Mouse (Mus musculus) midbrain, embryonic 12.5 days (tissue): ENCODE measurements around the gene Isca1. TPM values are rescaled to one million over a fixed set of nuclear protein-coding genes. Genes with fewer than 3 reads are reported as not detected.
A peak's percentile ranks its signal among the peaks of the same experiment; 100 is the strongest.

Experiments
- ATAC-seq: fragments of 200-750 bp; cut with Nextera tagmentation; 2 replicates; pipeline ENCODE4 v1.8.0; 2017; ENCODE audit warnings: low read depth, moderate TSS enrichment, moderate library complexity; ENCODE audit not compliant: low FRiP score
- H3K27ac ChIP-seq: fragments of 300-500 bp; sonication (generic); replicated peaks from 2 replicates; pipeline ENCODE4 v1.5.1; 2016; ENCODE audit warnings: mild to moderate bottlenecking
- H3K27me3 ChIP-seq: fragments of 300-500 bp; sonication (generic); 2 replicates; pipeline ENCODE4 v1.6.1; 2016; ENCODE audit warnings: mild to moderate bottlenecking
- H3K36me3 ChIP-seq: fragments of 300-500 bp; sonication (generic); 2 replicates; pipeline ENCODE4 v1.6.1; 2016
- H3K4me1 ChIP-seq: fragments of 300-500 bp; sonication (generic); 2 replicates; pipeline ENCODE4 v1.6.1; 2016
- H3K4me2 ChIP-seq: fragments of 300-500 bp; sonication (generic); replicated peaks from 2 replicates; pipeline ENCODE4 v1.6.1; 2016; ENCODE audit warnings: mild to moderate bottlenecking, moderate library complexity
- H3K4me3 ChIP-seq: fragments of 300-500 bp; sonication (generic); 2 replicates; pipeline ENCODE4 v1.5.1; 2016; ENCODE audit warnings: mild to moderate bottlenecking
- H3K9ac ChIP-seq: fragments of 300-500 bp; sonication (generic); replicated peaks from 2 replicates; pipeline ENCODE4 v1.6.1; 2016; ENCODE audit warnings: mild to moderate bottlenecking, moderate library complexity
- H3K9me3 ChIP-seq: fragments of 300-500 bp; sonication (generic); 2 replicates; pipeline ENCODE4 v1.6.1; 2016; ENCODE audit warnings: mild to moderate bottlenecking
- WGBS: fragments of 180-500 bp; shearing (Covaris S2); methylation state at CpG from one replicate; pipeline ENCODE4 v1.1.7; 2016; 5-methylcytosine and 5-hydroxymethylcytosine counted together
- polyA plus RNA-seq: library from polyadenylated mRNA; unstranded; fragments of >200 nt; fragmentation: Nextera tagmentation; extraction: Ambion mirVana; gene quantifications from 2 replicates; pipeline ENCODE4 v1.2.1, GENCODE M21; 2016

Gene Isca1
- polyA plus RNA-seq, 1 experiment from 2014 or later, result 131 TPM

DNA sequence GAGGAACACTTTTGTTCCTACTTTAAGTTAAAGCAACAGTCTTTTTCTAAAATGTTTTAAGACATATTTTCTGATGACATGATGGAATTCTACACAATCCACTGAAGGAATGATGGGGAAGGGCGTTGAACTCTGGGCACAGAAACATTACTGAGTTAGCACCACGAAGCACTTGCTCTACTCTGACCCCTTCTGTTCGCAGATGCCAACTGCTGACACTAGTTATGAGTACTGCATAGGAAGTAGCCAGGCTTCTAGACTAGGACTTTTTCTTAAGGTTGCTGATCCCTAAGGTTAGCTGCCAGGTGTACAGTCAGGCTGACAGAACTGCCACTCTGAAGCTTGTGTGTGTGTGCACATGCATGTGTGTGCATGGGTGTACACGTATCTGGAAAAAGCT is 9.6 kb upstream of the Isca1 start:
- H3K27me3 ChIP-seq, result no peaks in the 10 kb centered on the region
- H3K4me3 ChIP-seq, result no peak overlapping the region
- H3K9me3 ChIP-seq, result no peaks in the 10 kb centered on the region
- no peaks in the 10 kb centered on the region for H3K4me1 ChIP-seq
- peaks cover 91% of the 10 kb centered on the region for H3K36me3 ChIP-seq
- no peak overlapping the region for H3K4me2 ChIP-seq
- H3K27ac ChIP-seq, result no peak overlapping the region
- ATAC-seq, result no peak
- no peak overlapping the region for H3K9ac ChIP-seq
- 90% methylated on average over 4 of the region's 4 CpGs for WGBS

DNA sequence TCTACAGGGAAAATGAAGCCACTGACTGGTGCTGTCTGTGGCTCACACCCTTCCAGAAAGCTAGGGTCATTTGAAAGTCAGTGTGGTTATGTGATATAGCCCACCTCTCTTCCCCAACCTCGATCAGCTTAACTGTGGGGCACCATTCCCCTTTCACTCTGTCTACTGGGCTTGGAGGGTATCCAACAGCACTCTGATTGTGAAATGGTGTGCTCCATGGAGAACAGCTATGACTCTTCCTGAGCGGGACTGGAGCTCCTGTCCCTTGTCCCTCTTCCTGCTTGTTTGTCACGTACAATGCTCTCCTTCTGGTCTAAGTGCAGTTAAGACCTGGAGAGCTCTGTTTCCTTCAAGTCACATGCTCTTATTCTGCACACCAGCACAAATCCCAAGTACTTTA is 5.6 kb upstream of the Isca1 start:
- WGBS, result 97% methylated on average over 3 of the region's 3 CpGs

DNA sequence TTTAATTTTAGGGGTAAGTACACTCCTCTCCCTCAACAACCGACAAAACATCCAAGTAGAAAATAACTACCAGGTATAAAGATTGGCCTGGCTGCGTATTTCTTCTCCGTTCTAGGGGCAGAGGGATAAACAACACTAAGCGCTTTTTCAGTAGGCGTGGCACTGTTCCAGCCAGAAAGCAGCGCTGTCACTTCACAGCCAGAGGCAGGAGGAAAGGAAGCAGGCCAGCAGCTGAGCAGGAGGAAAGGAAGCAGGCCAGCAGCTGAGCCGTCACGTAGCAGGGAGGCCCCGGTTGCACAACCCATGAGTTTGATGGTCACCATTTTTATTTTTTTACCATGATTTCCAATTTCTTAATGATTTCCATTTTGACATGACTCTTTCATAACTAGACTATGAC is 1.6 kb upstream of the Isca1 start:
- 73% methylated on average over 9 of the region's 9 CpGs for WGBS
- Histone ChIP-seq H3K9ac (peak overlapping the region; percentile 69; the same call in 1 of the 2 replicates), H3K9me3 (no peaks in the 10 kb centered on the region), H3K4me1 (peaks cover 32% of the 10 kb centered on the region), H3K4me3 (no peak overlapping the region), H3K27me3 (no peaks in the 10 kb centered on the region), H3K4me2 (peak overlapping the region; percentile 79; the same call in 1 of the 2 replicates), H3K36me3 (peaks cover 31% of the 10 kb centered on the region), H3K27ac (peak overlapping the region; percentile 97)
- ATAC-seq, result no peak

More for the DNA sequence above, 5.6 kb upstream of the Isca1 start:
- ATAC-seq, result no peak
- Histone ChIP-seq H3K4me3 (no peak overlapping the region), H3K4me2 (no peak overlapping the region), H3K27ac (no peak overlapping the region), H3K27me3 (no peaks in the 10 kb centered on the region), H3K36me3 (peaks cover 65% of the 10 kb centered on the region), H3K4me1 (peaks cover 6% of the 10 kb centered on the region), H3K9me3 (no peaks in the 10 kb centered on the region), H3K9ac (no peak overlapping the region)

DNA sequence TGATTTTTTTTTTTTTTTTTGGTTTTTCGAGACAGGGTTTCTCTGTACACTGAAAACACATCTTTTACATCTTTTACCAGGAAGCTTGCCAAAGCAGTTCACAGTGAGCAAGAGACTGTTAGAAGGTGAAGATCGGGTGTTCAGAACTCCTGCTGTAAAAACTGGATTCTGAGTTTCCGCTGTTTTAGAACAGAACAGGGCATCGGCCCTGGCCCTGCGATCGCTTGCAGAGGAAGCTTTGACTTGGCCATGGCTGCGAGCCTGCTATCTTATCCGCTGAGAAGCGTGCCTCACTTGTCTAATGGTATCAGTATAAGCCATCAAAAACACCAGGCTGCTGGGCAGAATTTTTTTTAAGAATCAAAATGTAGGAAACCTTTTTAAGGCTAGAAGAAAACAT is 1.2 kb upstream of the Isca1 start:
- Histone ChIP-seq H3K27me3 (no peaks in the 10 kb centered on the region), H3K4me3 (peak overlapping the region; percentile 85), H3K4me2 (peak overlapping the region; percentile 79), H3K36me3 (peaks cover 26% of the 10 kb centered on the region), H3K4me1 (peaks cover 36% of the 10 kb centered on the region), H3K9me3 (no peaks in the 10 kb centered on the region), H3K27ac (peak overlapping the region; percentile 97), H3K9ac (peak overlapping the region; percentile 69; the same call in 1 of the 2 replicates)
- WGBS, result 74% methylated on average over 9 of the region's 9 CpGs
- no peak for ATAC-seq

DNA sequence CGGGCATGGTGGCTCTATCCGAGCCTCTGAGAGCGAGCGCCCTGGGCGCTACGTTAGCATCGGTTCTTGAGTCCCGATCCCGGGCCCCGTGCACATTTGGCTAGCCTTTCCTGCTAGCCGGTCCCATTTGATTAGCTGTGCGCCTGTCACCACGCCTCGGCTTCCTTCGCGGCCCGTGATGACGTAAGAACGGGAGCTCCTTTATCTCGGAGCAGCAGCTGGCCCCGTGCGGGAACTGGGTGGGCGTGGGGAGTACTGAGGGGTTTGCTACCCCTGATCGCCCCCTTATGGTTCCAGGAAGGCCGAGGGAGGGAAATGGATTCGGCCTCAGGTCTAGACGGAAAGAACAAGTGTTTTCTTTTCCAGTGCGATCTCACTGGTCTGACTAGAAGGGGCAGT is 553 bp upstream of the Isca1 start:
- peak overlapping the region; percentile 79 for H3K4me2 ChIP-seq
- WGBS, result under 1% methylated on average over 28 of the region's 28 CpGs
- ATAC-seq, result peak; percentile 87
- peak overlapping the region; percentile 85 for H3K4me3 ChIP-seq
- H3K27ac ChIP-seq, result peak overlapping the region; percentile 97
- H3K9ac ChIP-seq, result peak overlapping the region; percentile 69
- H3K4me1 ChIP-seq, result peaks cover 37% of the 10 kb centered on the region
- H3K27me3 ChIP-seq, result no peaks in the 10 kb centered on the region
- no peaks in the 10 kb centered on the region for H3K9me3 ChIP-seq
- peaks cover 20% of the 10 kb centered on the region for H3K36me3 ChIP-seq

DNA sequence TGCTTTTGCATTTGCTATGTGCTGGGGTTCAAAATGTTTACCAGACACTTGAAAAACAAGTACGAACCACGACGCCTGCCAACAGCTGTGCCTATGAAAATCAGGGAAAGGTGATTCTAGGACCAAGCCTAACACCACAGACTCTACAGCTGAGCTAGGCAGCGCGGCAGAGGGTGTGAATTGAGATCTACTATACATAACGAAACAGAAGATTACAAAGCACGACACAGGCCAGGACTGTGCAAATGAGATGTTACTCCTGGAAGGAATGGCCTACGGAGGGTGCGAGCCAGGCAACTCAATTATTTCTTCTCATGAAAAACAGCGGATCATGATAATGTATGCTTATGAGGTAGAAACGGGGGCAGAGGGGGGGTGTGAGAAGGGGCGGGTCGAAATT is 1.1 kb downstream of the Isca1 start:
- H3K27ac ChIP-seq, result no peak overlapping the region
- peak overlapping the region; percentile 79 for H3K4me2 ChIP-seq
- H3K4me1 ChIP-seq, result peaks cover 37% of the 10 kb centered on the region
- peak overlapping the region; percentile 85 for H3K4me3 ChIP-seq
- peaks cover 10% of the 10 kb centered on the region; the same call in 1 of the 2 replicates for H3K36me3 ChIP-seq
- no peaks in the 10 kb centered on the region for H3K9me3 ChIP-seq
- peak overlapping the region; percentile 83 for H3K9ac ChIP-seq
- WGBS, result 40% methylated on average over 13 of the region's 13 CpGs
- no peak for ATAC-seq
- H3K27me3 ChIP-seq, result no peaks in the 10 kb centered on the region

DNA sequence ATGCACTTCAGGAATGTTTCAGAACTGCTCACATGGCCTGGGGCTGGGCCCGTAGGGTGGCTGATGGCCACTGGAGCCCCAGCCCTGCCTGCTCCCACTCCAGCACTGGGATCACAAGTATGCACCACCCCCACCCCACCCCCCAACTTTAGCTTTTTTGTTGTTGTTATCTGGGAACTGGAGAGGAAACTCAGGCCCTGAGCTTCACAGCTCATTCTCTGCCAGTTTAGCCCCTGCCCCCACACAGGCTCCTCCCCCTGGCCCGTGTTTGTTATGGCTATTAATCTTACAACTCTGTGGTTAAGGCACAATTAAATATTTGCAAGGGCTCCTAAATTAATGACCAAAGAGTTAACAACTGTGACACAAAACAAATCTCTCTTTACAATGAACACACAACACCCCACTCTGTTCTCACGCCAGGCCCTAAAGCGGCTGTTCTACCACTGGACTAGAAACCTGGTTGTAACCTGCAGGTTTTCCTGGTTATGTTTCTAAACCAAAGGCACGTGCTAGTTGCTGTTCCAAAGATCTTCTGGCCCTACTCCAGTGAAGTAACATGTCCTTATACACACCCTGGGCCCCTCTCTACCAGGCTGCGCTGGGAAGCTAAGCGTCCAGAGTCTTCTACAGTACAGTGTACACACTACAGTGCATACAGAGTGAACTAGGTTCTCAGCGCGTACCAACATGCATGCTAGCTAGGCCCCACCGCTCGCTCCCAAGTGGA is 2.7 kb downstream of the Isca1 start:
- WGBS, result 84% methylated on average over 11 of the region's 11 CpGs
- Histone ChIP-seq H3K4me2 (0 out of 2 replicates have a peak overlapping the region, but pooled peaks have one; percentile 11), H3K4me3 (no peak overlapping the region), H3K4me1 (peaks cover 37% of the 10 kb centered on the region), H3K9me3 (no peaks in the 10 kb centered on the region), H3K36me3 (peaks cover 6% of the 10 kb centered on the region), H3K27me3 (no peaks in the 10 kb centered on the region), H3K27ac (no peak overlapping the region), H3K9ac (no peak overlapping the region)
- no peak for ATAC-seq

DNA sequence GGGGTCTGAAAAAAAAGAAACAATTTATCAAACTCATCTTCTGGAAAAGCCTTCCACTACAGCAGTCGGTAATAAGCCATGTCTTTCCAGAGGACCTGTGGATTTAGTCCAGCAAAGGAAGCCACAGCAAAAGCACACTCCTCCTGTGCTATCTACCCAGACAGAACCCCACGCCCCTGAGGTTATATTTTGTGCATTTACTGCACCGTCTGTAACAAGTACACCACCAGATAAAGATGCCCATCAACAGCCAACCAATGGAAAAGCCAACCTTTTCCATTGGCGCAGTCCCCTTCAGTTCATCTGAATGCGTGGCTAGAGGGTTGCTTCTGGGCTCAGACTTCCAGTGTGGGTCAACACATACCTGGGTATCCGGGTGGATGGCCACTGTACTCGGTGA is 6.8 kb downstream of the Isca1 start:
- H3K36me3 ChIP-seq, result peaks cover 40% of the 10 kb centered on the region

DNA sequence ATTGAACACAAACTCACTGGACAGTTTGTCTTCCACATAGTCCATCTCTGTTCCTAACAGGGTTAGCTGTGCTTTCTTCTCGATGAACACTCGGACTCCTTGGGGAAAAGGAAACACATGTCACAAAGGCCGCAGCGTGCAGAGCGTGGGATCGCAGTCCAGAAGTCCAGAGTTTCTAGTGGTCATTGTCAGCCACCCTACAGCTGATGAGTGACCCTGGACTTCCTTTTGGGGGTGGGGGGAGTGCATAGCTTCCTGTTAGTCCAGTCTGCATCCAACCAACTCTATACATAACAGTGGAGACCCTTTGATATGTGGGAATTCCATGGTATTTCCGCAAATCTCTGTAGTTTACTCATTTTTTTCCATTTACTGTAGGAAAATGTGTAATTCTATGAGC is 12.7 kb downstream of the Isca1 start:
- ATAC-seq, result no peak
- peaks cover 53% of the 10 kb centered on the region for H3K36me3 ChIP-seq

More for the DNA sequence above, 6.8 kb downstream of the Isca1 start:
- no peak overlapping the region for H3K27ac ChIP-seq
- no peak overlapping the region for H3K9ac ChIP-seq
- no peaks in the 10 kb centered on the region for H3K9me3 ChIP-seq
- 91% methylated on average over 7 of the region's 7 CpGs for WGBS
- H3K27me3 ChIP-seq, result no peaks in the 10 kb centered on the region
- H3K4me3 ChIP-seq, result no peak overlapping the region
- ATAC-seq, result no peak
- peaks cover 18% of the 10 kb centered on the region for H3K4me1 ChIP-seq
- H3K4me2 ChIP-seq, result no peak overlapping the region

DNA sequence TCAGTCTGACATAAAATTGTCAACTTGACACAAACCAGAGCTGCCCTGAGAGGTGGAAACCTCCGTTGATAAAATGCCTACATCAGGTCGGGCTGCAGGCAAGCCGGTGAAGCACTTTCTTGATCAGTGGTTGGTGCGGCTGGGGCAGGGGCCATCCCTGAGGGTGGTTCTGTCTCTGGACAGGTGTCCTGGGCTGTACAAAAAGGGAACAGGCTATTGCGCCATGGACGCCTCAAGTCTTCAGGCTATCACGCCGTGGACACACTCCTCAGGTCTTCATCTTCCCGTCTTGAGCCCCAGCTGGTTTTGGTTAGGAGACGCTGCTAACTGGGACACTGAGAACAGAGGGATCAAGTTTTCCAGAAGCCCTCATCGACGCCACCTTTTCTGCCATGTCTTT is 19.3 kb downstream of the Isca1 start:
- no peak overlapping the region for H3K4me2 ChIP-seq
- no peak for ATAC-seq
- H3K9ac ChIP-seq, result no peak overlapping the region
- H3K27me3 ChIP-seq, result no peaks in the 10 kb centered on the region
- no peak overlapping the region for H3K4me3 ChIP-seq
- peaks cover 9% of the 10 kb centered on the region for H3K36me3 ChIP-seq
- no peak overlapping the region for H3K27ac ChIP-seq
- H3K4me1 ChIP-seq, result no peaks in the 10 kb centered on the region
- 89% methylated on average over 12 of the region's 12 CpGs for WGBS
- no peaks in the 10 kb centered on the region for H3K9me3 ChIP-seq

More for the DNA sequence above, 12.7 kb downstream of the Isca1 start:
- no peaks in the 10 kb centered on the region for H3K27me3 ChIP-seq
- no peak overlapping the region for H3K27ac ChIP-seq
- H3K4me1 ChIP-seq, result no peaks in the 10 kb centered on the region
- WGBS, result 97% methylated on average over 7 of the region's 7 CpGs
- H3K9ac ChIP-seq, result no peak overlapping the region
- no peaks in the 10 kb centered on the region for H3K9me3 ChIP-seq
- H3K4me3 ChIP-seq, result no peak overlapping the region
- no peak overlapping the region for H3K4me2 ChIP-seq

DNA sequence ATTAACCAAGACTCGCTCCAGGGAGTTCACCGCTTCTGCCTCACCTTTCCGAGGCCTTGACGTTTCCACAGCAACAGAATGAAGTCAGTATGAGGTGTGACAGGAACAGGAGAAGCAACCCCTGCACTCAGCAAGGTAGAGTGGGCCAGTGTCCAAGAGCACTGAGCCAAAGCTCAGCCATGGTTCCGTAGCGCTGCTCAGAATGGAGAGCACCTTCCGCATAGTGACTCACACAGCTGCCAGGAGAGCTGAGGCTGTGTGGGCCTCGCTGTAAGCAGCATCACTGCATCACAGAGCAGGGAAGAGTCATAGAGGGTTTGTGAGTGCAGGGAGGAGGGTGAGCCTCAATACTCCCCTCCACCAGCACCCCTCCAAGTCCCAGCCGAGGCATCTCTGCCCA is 22.9 kb downstream of the Isca1 start, which contains the start of gene 1700014D04Rik:
TSS of gene 1700014D04Rik (minus strand) at position 42 of the 400 bp plus-strand sequence.
- 86% methylated on average over 9 of the region's 9 CpGs for WGBS
- Histone ChIP-seq H3K9ac (0 out of 2 replicates have a peak within 1 kb of the TSS, but pooled peaks have one; percentile 31), H3K4me1 (no peaks in the 10 kb centered on the region), H3K9me3 (no peaks in the 10 kb centered on the region), H3K36me3 (no peaks in the 10 kb centered on the region), H3K27ac (no peak within 1 kb of the TSS), H3K4me2 (no peak within 1 kb of the TSS), H3K27me3 (no peaks in the 10 kb centered on the region), H3K4me3 (no peak within 1 kb of the TSS)
- no peak for ATAC-seq

DNA sequence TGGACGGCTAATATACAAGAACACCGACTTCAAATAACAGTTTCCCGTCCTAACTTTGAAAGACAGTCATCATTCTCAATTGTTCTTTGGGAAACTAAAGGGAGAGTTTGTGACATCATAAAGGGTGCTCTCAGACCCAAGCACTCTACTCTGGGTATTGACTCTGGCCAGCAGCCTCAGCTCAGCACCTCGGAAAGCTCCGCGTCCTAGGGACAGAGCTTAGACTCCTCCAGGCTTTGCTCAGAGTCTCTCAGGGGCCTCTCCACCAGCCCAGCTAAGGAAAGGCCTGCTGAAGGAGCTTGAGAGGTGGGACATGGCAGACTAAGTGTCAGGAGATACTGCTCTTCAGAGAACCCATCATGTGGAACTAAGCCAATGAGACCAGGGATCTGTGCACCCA is 23.4 kb downstream of the Isca1 start:
- 63% methylated on average over 5 of the region's 6 CpGs for WGBS
- no peaks in the 10 kb centered on the region for H3K9me3 ChIP-seq
- no peak for ATAC-seq

More for the DNA sequence above, 23.4 kb downstream of the Isca1 start:
- Histone ChIP-seq H3K9ac (no peak overlapping the region), H3K27me3 (no peaks in the 10 kb centered on the region), H3K4me3 (no peak overlapping the region), H3K36me3 (no peaks in the 10 kb centered on the region), H3K4me2 (no peak overlapping the region), H3K4me1 (no peaks in the 10 kb centered on the region), H3K27ac (no peak overlapping the region)
